Mouse (Mus musculus) heart, adult 8-10 months (tissue): ENCODE measurements around the gene Armc2. TPM values are rescaled to one million over a fixed set of nuclear protein-coding genes. Genes with fewer than 3 reads are reported as not detected.

Experiments used
- DNase-seq: peaks from one replicate; pipeline ENCODE4 v3.0.0; 2022; ENCODE audit warnings: low spot score
- total RNA-seq, 4 experiments: library from RNA; stranded (reverse); gene quantifications; 2 replicates each; pipeline ENCODE4 v1.2.4; 2022

The Armc2 gene
- total RNA-seq: 10 to 100 TPM; 22.2 to 29.8 (median 28.0) TPM

GRCm38 (mm10) chr10:42018016-42018949, at the start of gene Armc2:
Armc2 (minus strand) TSS chr10:42018442.
- peak; percentile 58 for DNase-seq

GRCm38 (mm10) chr10:42064446-42064845, 46.2 kb upstream of the Armc2 start:
- no peak for DNase-seq

DNA sequence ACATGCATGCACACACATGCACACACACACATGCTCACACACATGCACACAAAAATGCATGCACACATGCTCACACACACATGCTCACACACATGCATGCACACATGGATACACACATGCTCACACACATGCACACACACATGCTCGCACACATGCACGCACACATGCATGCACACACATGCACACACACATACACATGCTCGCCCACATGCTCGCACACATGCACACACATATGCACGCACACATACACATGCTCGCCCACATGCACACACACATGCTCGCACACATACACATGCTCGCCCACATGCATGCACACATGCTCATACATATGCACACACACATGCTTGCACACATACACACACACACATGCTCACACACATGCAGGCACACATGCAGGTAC, 41.3 kb upstream of the Armc2 start:
- no peak for DNase-seq

GRCm38 (mm10) chr10:42057746-42058145, 39.5 kb upstream of the Armc2 start:
- DNase-seq: no peak

GRCm38 (mm10) chr10:42057231-42057601, 39.0 kb upstream of the Armc2 start:
- peak; percentile 31 for DNase-seq

- DNase-seq: no peak
Measured at GRCm38 (mm10) chr10:42056486-42057230, 38.4 kb upstream of the Armc2 start.

DNA sequence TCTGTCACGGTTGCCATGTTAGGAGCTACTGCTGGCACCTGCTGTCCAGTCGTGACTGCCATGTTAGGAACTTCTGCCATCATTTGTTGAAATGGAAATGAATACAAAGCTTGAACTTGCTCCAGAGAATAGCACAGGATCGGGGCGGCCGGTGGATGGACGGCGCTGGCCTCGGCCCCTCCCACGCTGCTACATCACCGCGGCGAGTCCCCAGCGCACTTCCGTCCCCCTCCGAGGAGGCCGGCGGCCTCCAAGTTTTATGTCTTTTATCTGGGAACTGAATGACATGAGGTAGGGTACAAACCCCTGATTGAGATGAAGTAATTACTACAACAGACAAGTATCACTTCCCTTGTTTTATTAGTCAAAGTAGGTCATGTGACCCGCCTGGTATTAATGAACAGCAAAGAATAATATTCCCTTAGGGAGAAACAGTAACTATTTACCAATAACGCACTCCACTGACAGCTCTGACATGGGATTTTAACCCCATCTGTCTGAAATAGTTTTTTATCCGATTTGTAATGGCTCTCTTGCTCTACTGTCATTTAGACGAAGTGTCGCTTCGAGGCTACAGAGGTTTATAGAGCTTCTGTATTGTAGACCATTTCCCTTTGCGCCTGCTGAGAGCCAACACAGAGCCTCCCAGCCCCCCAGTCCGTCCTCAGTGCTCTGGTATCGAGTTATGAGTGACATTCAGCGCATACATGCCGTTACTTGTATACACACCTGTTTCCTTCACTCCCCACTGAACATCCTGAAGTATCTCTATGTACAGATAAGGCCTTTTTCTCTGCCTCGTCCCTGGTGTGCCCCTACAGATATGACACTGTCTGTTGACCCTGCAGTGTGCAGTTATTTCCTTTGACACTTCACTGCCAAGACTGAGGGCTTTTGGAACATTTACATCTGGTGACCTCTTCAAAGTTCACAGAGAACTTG, 37.3 kb upstream of the Armc2 start:
- no peak for DNase-seq

DNA sequence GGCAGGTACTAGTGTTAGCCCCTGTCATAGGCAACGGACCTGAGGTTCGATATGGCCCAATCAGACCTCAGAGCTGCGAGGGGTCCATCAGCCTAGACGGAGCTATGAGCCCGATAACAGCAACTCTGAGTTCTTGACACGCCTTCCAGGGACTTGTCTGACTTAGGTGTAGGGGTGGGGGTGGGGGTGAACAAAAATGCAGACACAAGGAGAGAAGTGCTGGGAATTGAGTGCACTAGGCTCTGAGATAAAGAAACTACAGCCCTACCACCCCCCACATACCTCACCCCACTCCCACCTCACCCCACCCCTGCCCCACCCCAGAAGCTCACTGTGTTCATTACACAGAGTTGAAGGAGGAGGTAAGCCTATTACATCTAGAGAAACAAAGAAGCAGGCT, 32.8 kb upstream of the Armc2 start:
- DNase-seq: no peak

- DNase-seq: no peak
Measured at GRCm38 (mm10) chr10:42048648-42049047, 30.4 kb upstream of the Armc2 start.

DNA sequence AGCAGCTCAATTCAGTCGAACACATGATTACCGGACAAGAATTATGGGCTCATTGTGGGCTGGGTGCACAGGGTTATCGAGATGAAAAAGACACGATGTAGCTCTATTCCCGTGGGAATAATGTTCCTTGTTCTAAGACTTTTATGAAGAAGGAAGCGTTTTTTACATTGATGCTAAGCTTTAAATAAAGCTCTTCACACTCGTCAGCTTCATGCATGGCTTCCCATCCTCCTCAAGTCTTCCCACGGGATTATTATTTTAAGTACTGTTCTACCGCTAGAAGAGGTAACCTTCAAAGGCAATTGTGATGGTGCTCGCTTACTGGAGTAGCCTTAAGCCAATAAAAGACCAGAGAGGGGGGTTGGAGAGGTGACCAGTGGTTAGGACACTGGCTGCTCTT, 26.3 kb upstream of the Armc2 start:
- DNase-seq: no peak

DNA sequence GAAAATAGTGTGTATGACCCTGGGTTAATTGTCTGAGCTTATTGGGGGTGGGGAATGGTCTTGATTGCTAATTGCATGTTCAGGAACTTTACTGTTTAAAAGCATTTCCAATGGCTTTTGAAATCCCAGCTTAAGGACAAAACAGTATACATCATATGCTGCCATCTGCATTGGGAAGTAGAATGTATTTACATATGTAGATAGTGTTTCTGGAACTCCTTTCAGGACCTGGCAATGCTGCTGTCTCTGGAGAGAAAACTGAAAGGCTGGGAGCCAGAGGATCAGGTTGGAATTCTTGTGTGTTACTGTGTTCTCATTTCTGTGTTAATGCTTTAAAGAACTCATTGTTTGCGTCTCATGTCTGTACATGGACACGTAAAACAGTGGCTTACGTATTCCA, 25.1 kb upstream of the Armc2 start:
- no peak for DNase-seq

GRCm38 (mm10) chr10:42042881-42043280, 24.6 kb upstream of the Armc2 start:
- no peak for DNase-seq

DNA sequence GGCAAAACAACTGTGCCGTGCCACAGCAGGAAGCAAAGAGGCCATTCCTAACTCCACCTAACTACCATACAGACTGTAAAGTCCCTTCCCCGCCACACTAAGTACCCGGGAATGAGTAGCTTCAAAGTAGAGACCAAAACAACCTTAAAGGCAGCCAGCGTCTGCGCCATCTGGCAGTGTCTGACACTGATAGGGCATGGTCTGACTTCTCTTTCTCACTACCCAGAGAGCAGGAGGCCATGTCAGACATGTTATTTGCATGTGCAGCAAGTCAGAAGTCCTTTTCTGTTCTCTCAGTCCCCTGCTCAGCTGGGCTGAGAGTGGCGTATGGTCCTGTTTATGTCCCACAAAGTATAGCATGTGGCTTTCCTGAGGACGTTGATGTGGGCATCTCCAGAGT, 23.8 kb upstream of the Armc2 start:
- no peak for DNase-seq

GRCm38 (mm10) chr10:42038571-42038970, 20.3 kb upstream of the Armc2 start:
- DNase-seq: no peak

DNA sequence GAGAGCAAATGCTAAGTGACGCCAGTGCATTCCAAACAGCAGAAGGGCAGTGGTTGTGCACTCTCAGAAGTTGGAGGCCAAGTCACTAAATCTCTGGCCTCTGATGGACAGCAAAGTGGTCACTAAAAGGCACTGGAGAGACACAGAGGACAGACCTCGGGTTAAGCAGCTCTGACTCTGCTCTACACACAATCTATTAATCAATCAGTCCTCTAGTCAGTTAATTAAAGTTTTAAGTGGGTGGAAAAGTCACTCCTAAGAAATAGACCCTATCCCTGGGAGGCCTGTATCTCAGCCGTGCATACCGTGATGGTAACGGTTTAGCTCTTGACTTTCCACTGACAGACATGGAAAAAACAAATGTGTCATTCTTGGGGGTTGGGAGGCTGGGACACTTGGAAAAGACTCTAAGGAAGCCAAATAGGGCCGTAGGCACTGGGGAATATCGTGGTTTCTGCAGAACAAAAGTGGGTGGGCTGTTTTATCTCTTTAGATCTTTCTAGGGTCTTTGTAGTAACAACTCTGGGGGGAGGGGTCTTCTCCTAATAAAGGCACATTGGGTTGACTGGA, 19.1 kb upstream of the Armc2 start:
- no peak for DNase-seq

DNA sequence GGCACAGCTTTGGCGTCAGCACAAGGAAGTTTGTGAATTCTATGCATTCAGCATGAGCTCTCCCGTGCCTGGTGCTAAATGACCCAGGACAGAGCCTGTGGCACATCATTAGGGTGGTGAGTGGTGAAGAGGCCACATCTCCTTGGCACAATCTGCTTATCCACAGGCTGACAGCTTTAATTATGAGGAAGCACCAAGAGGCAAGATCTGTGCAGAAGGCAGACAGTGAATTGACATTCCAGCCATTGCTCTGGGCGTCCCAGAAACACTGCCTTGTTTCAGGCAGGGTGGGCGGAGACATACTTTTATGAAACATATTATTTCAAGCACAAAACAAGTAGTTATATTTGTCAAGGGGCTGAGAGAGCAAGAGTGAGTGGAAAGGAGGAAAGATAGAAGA, 18.6 kb upstream of the Armc2 start:
- no peak for DNase-seq

DNA sequence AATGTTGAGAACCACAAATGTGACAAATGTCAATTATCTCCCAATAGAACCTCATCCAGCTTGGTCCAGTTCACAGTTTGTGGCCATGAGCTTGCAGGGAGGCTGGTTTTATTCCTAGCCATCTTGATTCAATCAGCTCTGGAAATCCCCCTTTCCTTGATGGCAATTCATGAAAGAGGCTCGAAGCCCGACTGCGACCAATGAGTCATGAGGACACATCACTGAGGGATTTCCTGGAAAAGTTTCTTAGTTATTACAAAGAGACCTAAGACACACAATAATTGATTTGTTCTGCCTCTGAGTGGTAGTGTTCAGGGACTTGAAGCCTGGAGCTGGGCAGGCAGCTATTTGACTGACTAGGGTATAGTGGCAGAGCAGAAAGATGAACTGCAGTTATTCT, 15.3 kb upstream of the Armc2 start:
- DNase-seq: no peak

- DNase-seq: peak; percentile 88
Measured at GRCm38 (mm10) chr10:42031021-42031420, 12.8 kb upstream of the Armc2 start.

DNA sequence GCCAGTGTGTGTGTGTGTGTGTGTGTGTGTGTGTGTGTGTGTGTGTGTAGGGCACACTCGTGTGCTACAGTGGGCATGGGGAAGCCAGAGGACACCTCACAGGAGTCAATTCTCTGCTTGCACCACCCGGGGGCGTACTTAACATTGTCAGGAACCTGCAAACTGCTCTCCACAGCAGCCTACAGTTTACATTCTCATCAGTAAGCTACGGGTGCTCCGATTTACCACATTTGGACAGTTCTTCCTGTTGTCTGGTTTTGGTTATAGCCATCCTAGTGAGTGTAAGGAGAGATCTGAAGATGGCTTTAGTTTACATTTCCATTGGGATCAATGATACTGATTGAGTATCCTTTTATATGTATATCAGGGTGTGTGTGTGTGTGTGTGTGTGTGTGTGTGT, 11.3 kb upstream of the Armc2 start:
- no peak for DNase-seq

DNA sequence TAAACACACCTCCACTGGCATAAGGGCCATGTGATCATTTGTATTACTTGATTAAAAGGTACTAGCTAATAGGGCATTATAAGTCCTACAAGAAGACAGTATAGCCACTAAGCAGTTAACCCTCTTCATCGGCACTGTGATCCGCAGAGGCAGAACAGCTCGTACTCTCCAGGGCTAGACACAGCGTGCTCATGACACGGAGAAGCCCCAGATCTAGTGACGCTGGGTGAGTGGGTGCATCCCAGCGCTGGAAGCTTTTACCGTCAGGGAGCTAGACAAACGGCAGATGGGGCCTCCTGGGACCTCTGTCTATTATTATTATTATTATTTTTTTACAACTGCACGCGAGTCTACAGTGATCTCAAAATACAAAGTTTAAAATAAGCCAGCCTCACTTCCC, 9.1 kb upstream of the Armc2 start:
- DNase-seq: no peak

DNA sequence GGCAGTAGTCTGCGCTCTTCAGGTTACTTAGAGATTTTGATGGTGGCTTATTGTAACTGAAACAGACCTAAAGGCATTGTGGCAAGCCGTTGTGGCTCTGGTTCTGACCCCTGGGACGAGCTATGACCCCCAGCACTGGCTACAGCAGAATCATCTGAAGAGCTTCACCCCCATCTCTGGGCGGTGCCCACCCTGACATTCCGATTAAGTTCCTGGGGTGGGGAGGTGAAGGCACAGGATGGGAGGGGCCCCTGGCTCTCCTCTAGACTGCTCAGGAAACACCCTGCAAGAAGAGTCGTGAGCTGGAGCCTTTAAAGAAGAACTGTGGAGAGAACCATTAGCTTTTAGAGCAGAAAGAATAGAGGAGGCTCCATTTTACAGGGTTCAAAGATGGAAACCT, 6.2 kb upstream of the Armc2 start:
- DNase-seq: no peak
